Mouse (Mus musculus) brain, adult 2 months (tissue): ENCODE results near the gene Gpatch2.

ENCODE experiments used
- DNase-seq: peaks from one replicate; pipeline ENCODE4 v3.0.0; 2011; ENCODE audit warnings: low read depth, low spot score

The Gpatch2 gene

DNA sequence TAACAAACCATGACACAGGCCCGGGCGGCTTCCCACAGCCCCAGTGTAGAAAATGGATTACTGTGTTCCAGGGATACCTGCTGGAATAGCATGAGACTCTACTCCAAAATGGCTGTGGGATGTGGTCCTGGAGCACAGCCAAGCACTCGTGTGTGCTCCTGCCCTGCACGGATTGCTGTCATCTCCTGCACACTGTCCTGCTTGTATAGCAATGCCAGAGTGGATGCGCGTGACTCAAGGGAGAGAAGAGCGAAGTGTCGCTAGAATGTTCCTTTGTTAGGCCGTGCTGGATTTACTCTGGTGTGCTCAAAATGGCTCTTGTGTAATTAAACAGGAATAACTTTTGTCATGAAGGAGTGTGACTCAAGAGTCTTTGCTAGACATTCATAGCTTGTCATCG, 87.9 kb downstream of the Gpatch2 start:
- DNase-seq: peak; percentile 26

DNA sequence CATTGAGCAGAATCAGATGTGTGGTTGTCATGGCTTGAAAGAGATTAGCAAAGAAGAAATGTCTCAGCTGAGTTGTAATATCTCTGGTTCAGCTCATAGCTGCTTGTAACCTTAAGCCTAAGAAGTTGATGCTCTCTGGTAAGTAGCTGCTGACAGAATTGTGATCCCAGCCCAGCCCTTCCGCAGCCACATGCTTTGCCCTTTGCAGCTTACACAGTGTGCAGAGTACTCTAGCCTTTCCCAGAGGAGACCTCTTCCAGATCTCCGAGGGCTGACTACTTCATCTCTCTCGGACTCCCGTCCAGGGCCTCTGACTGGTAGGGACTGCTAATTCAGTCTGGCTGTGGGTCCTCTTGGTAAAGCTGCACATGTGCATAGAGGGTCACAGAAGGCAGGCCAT, 92.0 kb downstream of the Gpatch2 start:
- no peak for DNase-seq

DNA sequence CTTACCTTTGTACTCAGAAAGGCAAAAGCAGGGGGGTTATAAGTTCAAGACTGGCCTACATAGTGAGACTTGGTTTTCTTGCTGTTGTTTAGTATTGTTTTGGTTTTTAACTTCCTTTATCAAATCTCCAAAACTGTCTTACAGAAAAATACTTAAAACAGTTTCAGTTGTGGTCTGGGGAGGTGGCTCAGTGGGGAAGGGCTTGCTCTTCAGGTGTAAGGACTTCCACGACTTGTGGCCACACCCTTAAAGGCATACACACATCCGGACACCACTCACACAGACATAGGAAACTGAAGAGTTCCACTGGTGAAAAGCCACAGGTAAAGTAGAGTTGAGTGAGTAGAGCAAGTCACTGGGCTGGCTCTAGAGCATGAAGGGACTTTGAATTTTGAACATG, 93.2 kb downstream of the Gpatch2 start:
- no peak for DNase-seq

GRCm38 (mm10) chr1:187311122-187311521, 95.8 kb downstream of the Gpatch2 start:
- DNase-seq: no peak

DNA sequence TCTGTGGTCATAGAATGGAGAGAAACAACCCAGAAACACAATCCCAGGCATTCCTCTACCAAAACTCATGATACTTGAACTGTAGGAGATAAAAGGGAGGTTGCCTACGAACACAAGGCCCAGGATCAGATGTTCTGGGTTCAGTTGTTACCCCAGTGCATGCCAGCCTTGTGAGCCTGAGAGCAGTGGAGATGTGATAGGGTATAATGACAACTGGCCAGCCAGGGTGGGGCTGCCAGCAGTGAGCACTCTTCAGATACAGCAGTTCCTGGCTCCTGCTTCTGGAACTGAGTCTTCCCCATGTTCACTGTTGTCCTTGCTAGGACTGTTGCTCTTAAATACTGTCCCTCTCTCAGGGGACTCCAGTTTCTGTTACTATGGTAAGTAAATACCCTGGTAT, 98.0 kb downstream of the Gpatch2 start:
- no peak for DNase-seq

- no peak for DNase-seq
Observed at GRCm38 (mm10) chr1:187313763-187314162, 98.5 kb downstream of the Gpatch2 start.

DNA sequence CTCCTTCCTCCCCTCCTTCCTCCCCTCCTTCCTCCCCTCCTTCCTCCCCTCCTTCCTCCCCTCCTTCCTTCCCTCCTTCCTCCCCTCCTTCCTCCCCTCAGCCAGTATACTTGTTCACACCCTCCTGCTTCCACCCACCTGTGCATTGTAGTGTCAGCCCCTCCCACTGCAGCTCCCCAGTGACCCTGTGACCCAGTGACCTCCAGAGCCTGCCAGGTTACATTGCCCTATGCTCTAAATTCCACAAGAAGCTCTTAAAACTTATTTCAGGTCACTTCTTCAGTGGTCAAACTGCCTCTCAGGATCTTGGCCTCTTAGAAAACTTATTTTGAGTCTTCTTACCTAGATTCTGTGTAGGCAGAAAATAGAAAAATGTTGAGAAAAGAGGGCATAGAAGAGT, 99.2 kb downstream of the Gpatch2 start:
- no peak for DNase-seq

- DNase-seq: no peak
Observed at GRCm38 (mm10) chr1:187315821-187316220, 100.5 kb downstream of the Gpatch2 start.

GRCm38 (mm10) chr1:187316555-187316954, 101.2 kb downstream of the Gpatch2 start:
- no peak for DNase-seq

DNA sequence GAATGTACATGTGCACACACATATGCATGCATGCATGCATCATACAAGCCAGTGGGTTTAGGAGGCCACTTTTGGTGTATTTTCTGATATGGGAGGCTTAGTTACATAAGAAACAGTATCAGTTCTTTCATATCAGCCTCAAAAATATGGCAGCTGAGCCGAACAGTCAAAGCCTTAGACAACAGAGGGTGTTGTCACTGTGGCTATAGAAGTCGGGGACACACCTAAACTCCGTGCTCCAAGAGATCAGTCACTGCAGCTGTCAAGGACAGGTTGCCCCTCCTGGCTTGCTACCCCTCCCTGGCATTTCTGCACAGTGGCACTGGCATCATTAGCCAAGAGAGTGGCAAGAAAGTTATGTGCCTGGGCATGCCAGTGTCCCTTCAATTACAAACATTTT, 106.5 kb downstream of the Gpatch2 start:
- DNase-seq: no peak

DNA sequence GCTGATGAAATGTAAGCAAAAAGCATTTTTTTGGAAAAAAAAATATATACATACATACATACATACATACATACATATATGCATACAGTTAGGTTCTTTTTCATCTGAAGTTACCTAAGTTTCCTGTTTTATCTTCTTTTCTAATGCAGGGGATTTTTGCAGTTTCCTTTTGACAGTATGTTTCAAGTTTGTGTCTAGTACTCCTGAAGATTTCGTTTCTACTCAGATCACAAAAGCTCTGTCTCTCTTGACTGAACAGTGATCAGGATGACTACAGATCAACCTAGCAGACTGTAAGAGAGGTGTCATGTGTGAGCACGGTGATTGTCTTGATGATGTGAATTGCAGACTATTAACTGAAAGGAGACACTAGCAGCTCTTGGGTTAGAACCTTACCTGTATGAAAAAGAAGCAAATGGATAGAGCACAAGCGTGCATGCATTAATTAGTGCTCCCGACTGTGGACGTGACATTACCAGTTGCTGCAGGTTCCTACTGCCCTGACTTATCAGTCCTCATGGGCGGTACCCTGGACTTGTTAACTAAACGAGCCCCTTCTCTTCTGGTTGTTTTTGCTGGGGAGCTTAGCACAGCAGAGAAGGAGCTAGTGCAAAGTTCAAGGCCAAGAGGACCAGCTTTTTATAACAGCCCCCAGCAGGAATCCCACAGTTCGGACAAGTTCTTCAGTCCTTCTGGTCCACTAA, 107.3 kb downstream of the Gpatch2 start:
- DNase-seq: no peak

DNA sequence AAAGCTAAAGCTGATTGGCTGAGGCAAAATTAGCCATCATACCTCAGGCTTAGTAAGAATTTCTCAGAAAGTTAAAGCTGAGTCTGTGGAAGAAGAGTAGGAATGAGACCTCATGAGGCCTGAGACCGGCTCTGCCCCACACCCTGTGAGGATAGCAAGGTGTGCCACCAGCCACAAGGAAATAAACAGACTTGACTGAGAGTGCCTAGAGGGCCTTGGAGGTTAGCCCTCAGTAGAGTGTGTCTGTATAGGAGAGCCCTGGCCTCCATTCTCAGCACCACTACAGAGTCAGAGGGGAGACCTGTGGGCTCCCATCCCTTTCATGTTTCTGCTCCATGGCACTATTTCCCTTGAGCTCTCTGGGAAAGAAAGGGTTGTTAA, 107.9 kb downstream of the Gpatch2 start:
- no peak for DNase-seq

GRCm38 (mm10) chr1:187342551-187342950, 127.2 kb downstream of the Gpatch2 start:
- DNase-seq: no peak

- peak; percentile 8 for DNase-seq
Observed at GRCm38 (mm10) chr1:187345156-187345555, 129.8 kb downstream of the Gpatch2 start.

DNA sequence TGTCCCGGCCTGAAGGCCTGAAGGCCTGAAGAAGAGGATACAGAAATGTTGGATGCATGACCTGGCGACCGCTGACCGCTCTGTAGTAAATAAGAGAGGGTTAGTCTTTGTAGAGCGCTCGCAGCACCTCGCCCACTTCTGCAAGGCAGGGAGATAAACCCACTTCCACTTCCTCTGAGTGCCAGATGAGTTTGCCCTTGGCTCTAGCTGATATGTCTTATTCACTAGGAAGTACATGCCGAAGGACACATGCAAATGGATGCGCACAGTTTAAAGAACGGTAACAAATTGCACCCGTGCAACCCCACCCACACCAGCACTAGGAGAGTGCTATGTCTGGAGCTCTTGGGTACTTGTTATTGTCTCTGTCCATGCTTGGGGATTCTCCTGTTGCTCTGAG, 131.6 kb downstream of the Gpatch2 start:
- DNase-seq: no peak

DNA sequence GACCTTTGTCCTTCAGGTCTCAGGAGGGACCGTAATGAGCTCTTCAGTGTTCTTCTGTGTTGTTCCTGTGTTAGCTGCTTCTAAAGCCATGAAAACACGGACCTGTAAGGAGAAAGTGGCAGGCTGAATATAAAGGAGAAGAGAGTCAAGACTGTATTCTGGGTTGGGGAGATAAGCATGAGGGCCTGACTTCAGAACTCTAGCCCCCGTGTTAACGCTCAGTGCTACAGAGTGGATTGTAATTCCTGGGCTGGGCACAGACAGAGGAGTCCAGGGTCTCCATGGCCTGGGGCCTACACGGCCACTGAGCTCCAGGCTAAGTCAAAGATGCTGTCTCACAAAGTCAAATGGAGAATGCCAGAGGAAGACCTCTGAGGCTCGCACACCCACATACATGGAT, 132.3 kb downstream of the Gpatch2 start:
- no peak for DNase-seq

- no peak for DNase-seq
Observed at GRCm38 (mm10) chr1:187348053-187348820, 132.9 kb downstream of the Gpatch2 start.

GRCm38 (mm10) chr1:187348859-187349258, 133.6 kb downstream of the Gpatch2 start:
- peak; percentile 11 for DNase-seq

DNA sequence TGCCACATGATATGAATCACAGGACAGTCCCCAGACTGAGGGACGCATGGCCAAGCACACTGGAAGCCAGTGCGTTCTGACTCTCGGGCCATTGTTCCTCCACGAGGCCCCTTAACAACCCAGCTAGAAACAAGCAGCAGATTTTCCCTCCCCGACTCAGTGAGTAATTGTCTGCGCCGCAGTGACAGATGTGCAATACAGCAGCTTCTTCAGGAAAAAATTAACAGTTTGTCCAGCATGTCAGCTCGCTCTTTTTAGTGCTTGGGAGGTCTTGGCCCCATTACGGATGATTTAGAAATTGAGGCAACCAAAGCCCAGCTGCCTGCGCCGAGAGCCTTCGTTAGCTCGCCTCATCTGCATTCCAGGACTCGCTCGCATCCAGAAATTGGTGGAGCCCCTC, 140.9 kb downstream of the Gpatch2 start:
- no peak for DNase-seq

GRCm38 (mm10) chr1:187356904-187357303, 141.6 kb downstream of the Gpatch2 start:
- no peak for DNase-seq

GRCm38 (mm10) chr1:187360240-187360639, 144.9 kb downstream of the Gpatch2 start:
- no peak for DNase-seq

GRCm38 (mm10) chr1:187362536-187362935, 147.2 kb downstream of the Gpatch2 start:
- no peak for DNase-seq

- peak; percentile 18 for DNase-seq
Observed at GRCm38 (mm10) chr1:187365424-187365823, 150.1 kb downstream of the Gpatch2 start.
